ENCODE assay signal across 8 mouse cellular contexts in the genomic region with DNA sequence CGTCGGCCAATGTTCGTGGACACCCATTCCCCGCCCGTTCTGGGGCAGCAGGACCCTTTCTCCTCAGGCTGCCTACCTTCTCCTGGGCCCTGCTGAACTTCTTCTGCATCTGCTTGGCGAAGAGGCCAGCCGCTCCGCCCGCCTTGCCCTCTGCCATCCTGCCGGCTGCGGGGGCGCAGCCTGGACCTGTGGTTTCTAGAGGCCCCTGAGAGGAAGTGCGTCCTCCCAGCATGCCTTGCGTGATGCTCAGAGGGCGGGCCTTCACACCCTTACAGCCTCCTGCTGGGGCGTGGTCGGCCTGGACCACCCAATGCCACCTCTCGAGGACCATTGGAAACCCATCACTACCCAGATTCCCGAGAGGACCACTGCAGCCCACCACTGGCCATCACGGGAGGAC. TPM values are rescaled to one million over a fixed set of nuclear protein-coding genes. Genes with fewer than 3 reads are reported as not detected.
DNase-seq lines count a peak whose midpoint lies in the region; ATAC-seq lines count a peak whose summit lies in the region.

TSS of gene Bin2 (minus strand) at position 217 of the 400 bp plus-strand sequence.

- H3K9me3 ChIP-seq in heart, embryonic 12.5 days (replicated peaks): no peaks in the 10 kb centered on the region
- H3K9me3 ChIP-seq in erythroblast, embryonic 14.5 days (ENCODE audit: control insufficient read depth, low read length): no peaks in the 10 kb centered on the region
- no peaks in the 10 kb centered on the region for H3K9me3 ChIP-seq in lung, embryonic 15.5 days

- H3K9ac ChIP-seq in heart, embryonic 12.5 days: no peak within 1 kb of the TSS
- no peak within 1 kb of the TSS for H3K9ac ChIP-seq in lung, embryonic 15.5 days

- H3K27me3 ChIP-seq in heart, embryonic 12.5 days (replicated peaks): no peaks in the 10 kb centered on the region
- H3K27me3 ChIP-seq in erythroblast, embryonic 14.5 days (ENCODE audit: control insufficient read depth): peaks cover 22% of the 10 kb centered on the region
- H3K27me3 ChIP-seq in lung, embryonic 15.5 days: no peaks in the 10 kb centered on the region
- no peaks in the 10 kb centered on the region for H3K27me3 ChIP-seq in splenic B cell, adult 2 months (ENCODE audit: control insufficient read depth, insufficient read depth, low read length, poor library complexity, severe bottlenecking)

- no peak within 1 kb of the TSS for H3K4me3 ChIP-seq in heart, embryonic 12.5 days
- peak within 1 kb of the TSS; percentile 71 for H3K4me3 ChIP-seq in erythroblast, embryonic 14.5 days (replicated peaks)
- H3K4me3 ChIP-seq in lung, embryonic 15.5 days: peak within 1 kb of the TSS; percentile 10; the same call in 1 of the 2 replicates

- H3K4me2 ChIP-seq in heart, embryonic 12.5 days: no peak within 1 kb of the TSS
- H3K4me2 ChIP-seq in lung, embryonic 15.5 days: no peak within 1 kb of the TSS

- H3K4me1 ChIP-seq in heart, embryonic 12.5 days (replicated peaks): peaks cover 39% of the 10 kb centered on the region
- H3K4me1 ChIP-seq in erythroblast, embryonic 14.5 days (ENCODE audit: control insufficient read depth): peaks cover 50% of the 10 kb centered on the region
- H3K4me1 ChIP-seq in lung, embryonic 15.5 days: peaks cover 21% of the 10 kb centered on the region

- WGBS in heart, embryonic 12.5 days: 80% methylated on average over 20 of the region's 20 CpGs
- WGBS in lung, embryonic 15.5 days: 90% methylated on average over 20 of the region's 20 CpGs

- no peak; the same call in 1 of the 2 replicates for ATAC-seq in heart, embryonic 12.5 days (ENCODE audit: insufficient number of reproducible peaks, low FRiP score)
- no peak for ATAC-seq in lung, embryonic 15.5 days (ENCODE audit: borderline replicate concordance, extremely low read depth, low FRiP score, low TSS enrichment)

- peak; percentile 34 to 66 for DNase-seq in heart, adult 18-20 months
- peak; percentile 88 for DNase-seq in splenic B cell, adult 2 months (ENCODE audit: low read depth, low spot score)
- DNase-seq in kidney, postnatal 14 days: no peak
- no peak for DNase-seq in adrenal gland, postnatal 4 days (ENCODE audit: low spot score in 2 of 2)
- no peak for DNase-seq in cerebellum, adult 11-12 months

- H3K27ac ChIP-seq in heart, embryonic 12.5 days (ENCODE audit: poor library complexity, severe bottlenecking): no peak within 1 kb of the TSS
- no peak within 1 kb of the TSS for H3K27ac ChIP-seq in lung, embryonic 15.5 days

- H3K36me3 ChIP-seq in heart, embryonic 12.5 days: no peaks in the 10 kb centered on the region
- H3K36me3 ChIP-seq in erythroblast, embryonic 14.5 days (ENCODE audit: control insufficient read depth): no peaks in the 10 kb centered on the region
- H3K36me3 ChIP-seq in lung, embryonic 15.5 days: no peaks in the 10 kb centered on the region
- no peaks in the 10 kb centered on the region for H3K36me3 ChIP-seq in splenic B cell, adult 2 months (ENCODE audit: control insufficient read depth, insufficient read depth, low read length, poor library complexity, severe bottlenecking)

RNA-seq across cellular contexts. Expression of gene Bin2, which starts in this region (rescaled TPM):
- total RNA-seq in heart, adult 18-20 months (2021): 1 to 10 TPM; 1.6 to 5.1 TPM
- 3.7 and 6.3 TPM in 2 replicates for polyA plus RNA-seq in heart, embryonic 12.5 days (2016; fragmentation: Nextera tagmentation; extraction: Ambion mirVana)
- 1.6 and 2.2 TPM in 2 replicates for polyA plus RNA-seq in erythroblast, embryonic 14.5 days (2012)
- 3.8 and 7.3 TPM in 2 replicates for polyA plus RNA-seq in lung, embryonic 15.5 days (2015; fragmentation: Nextera tagmentation; extraction: Ambion mirVana)
- total RNA-seq in adrenal gland, postnatal 4 days (2021): 1 to 10 TPM; 4.0 to 4.8 TPM

Comparison
In these comparisons a context has a peak if more than half of its experiments do, and no peak if none do; other contexts are left out.
1. DNase-seq: peak in heart, adult 18-20 months (2 of 2) and splenic B cell, adult 2 months (single experiment); none in kidney, postnatal 14 days (single experiment), adrenal gland, postnatal 4 days (0 of 2) and cerebellum, adult 11-12 months (single experiment).